Mouse (Mus musculus) embryonic fibroblast, embryonic 13.5 days (primary cell): Measurements from ENCODE around the gene Zmym2.
A peak's percentile ranks its signal among the peaks of the same experiment; 100 is the strongest.

ENCODE experiments used
- CTCF ChIP-seq: IDR thresholded peaks from 2 replicates; pipeline ENCODE4 v1.5.1; 2011; ENCODE audit warnings: mild to moderate bottlenecking, control low read depth, low read length, moderate library complexity, borderline replicate concordance; ENCODE audit not compliant: insufficient read depth
- POLR2A ChIP-seq: IDR thresholded peaks from 2 replicates; pipeline ENCODE4 v1.6.1; 2011; ENCODE audit warnings: low read depth, mild to moderate bottlenecking, control low read depth, low read length, moderate library complexity

GRCm38 (mm10) chr14:56887887-56888286, 1.4 kb downstream of the Zmym2 start:
- TF ChIP-seq CTCF (peak; percentile 22; the same call in 1 of the 2 replicates), POLR2A (peak; percentile 49)
